Mouse (Mus musculus) Patski (cell line): ENCODE measurements around the gene Lrrc25. TPM values are rescaled to one million over a fixed set of nuclear protein-coding genes. Genes with fewer than 3 reads are reported as not detected.

Source experiments
- ATAC-seq: fragments of 100-300 bp; one replicate; pipeline ENCODE4 v1.8.0; 2021
- CTCF ChIA-PET: fragments of 350-600 bp; sonication (Branson Sonifier 250); formaldehyde crosslinking; loops from one replicate; lab custom pipeline; 2022; ENCODE audit warnings: inconsistent platforms; lab: Charles Lee
- POLR2A ChIA-PET: fragments of 350-600 bp; sonication (Branson Sonifier 250); formaldehyde crosslinking; loops from one replicate; lab custom pipeline; 2022; ENCODE audit warnings: antibody characterized with exemption, inconsistent platforms; lab: Charles Lee
- DNase-seq: peaks from one replicate; pipeline ENCODE4 v3.0.0-alpha.2; 2011; ENCODE audit warnings: low read depth, low spot score
- H3K27me3 ChIP-seq: fragments of 371-371 bp; one replicate; pipeline ENCODE4 v1.5.1; 2021
- CTCF ChIP-seq: fragments of 100-300 bp; IDR thresholded peaks from one replicate; pipeline ENCODE4 v1.5.1; 2021
- in situ Hi-C: fragments of 300-500 bp; cut with MboI; formaldehyde crosslinking; loops from 3 replicates; pipeline ENCODE4 v1.11.1; 2018; ENCODE audit warnings: low pct_unique_long_range_greater_than_20kb, mixed read lengths
- polyA plus RNA-seq: library from polyadenylated mRNA; unstranded; gene quantifications from one replicate; pipeline ENCODE4 v1.2.3, GENCODE M21; 2021

Lrrc25 gene
- polyA plus RNA-seq, 1 experiment from 2014 or later: 0.04 TPM

DNA sequence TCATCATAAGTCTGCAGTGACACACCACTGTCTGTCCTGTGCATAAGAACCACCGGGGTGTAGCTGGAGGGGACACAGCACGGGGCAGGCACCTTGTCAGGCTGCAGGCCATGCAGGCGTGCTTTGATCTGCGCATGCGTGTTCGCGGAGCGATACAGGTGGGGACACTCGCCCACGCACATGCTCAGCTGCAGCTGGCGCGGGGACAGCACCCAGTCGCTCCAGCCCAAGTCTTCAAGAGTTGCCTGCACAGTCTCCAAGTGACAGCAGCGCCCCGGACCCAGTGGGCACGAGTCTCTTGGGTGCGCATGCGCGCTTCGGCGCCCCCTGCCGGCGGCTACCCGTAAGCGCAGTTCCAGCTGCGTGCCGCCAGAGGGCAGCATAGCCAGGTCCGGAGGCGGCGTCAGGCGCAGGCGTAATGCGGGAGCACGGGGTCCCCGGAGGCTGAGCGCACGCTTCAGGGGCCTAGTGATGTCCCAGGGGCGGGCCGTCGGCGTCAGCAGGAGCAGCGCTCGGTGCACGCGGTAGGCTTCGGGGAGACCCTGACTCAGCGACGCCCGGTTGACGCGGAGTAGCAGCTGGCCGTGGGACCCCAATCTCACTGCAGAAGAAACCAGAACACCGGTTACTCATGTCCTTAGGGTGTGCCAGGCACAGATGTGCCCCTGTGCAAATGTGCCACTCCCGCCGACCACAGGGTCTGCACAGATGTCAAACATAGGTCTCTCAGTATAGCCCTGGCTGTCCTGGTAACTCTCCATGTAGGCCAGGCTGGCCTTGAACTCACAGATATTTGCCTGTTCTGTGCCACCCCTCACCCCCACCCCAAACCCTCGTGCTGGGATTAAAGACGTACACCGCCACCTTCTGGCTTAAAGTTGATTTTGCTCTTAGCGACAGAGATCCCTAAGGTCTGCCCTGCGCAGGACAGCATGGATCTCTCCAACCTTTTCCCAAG lies 13.9 kb downstream of the Lrrc25 start:
- TF ChIP-seq CTCF: no peak
- POLR2A ChIA-PET: interaction anchor here (0.8 to 11.4 kb wide), 11 partner anchors 11 to 72 kb away, joined by 3 to 118 read pairs (median 9); partner anchors contain the start of genes Lrrc25 and Ssbp4
- no peak for DNase-seq
- ATAC-seq: no peak
- no peaks in the 10 kb centered on the region for H3K27me3 ChIP-seq
- in situ Hi-C loops: no loop called here
- CTCF ChIA-PET: interaction anchor here (1.1 to 3.8 kb wide), 12 partner anchors 9 to 61 kb away, joined by 3 to 42 read pairs (median 6); partner anchors contain the start of genes Lrrc25 and Lsm4

DNA sequence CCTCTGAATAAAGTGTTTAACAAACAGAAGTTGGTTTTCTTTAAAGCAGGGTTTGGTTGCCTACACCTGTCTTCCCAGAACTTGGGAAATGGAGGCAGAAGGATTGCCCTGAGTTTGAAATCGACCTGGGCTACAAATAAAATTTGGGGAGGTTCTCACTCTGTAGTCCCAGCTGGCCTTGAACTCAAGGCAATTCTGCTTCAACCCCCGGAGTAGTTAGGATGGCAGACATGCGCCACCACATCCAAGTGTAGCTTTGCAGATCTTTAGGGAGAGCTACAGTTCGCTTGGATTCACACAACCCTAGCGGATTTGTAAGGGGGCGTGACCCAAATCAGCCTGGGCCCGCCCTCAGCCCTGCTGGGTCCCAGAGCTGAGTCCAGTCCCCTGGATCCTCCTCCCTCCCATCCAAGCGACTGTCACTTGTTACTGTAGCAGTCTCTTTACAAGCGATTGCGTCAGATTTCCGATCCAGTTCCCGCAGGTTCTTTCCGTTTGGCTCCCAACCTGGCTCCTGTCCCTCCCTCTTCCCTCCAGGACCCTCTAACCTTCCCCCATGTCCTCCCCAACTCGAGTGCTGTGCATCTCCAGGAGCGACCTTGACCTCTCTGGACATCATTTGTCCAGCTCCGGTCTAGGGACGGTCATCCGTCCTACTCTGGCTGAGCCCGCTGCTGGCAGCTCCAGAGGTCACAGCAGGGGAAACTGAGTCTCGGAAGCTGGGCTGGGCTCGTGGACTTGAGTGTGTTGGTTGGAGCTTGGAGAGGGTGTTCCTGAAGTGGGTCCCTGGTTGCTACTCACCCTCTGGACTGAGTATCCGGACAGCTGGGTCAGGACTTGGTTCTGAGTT lies 14.8 kb downstream of the Lrrc25 start:
- ATAC-seq (peak; percentile 38), DNase-seq (no peak)
- no peaks in the 10 kb centered on the region for H3K27me3 ChIP-seq
- ChIA-PET POLR2A (interaction anchor here (0.5 to 11.4 kb wide), 10 partner anchors 12 to 169 kb away, joined by 3 to 118 read pairs (median 8); partner anchors contain the start of genes Lrrc25, Pgpep1 and Ssbp4), CTCF (interaction anchor here (1.0 to 3.8 kb wide), 8 partner anchors 11 to 70 kb away, joined by 3 to 42 read pairs (median 6); partner anchors contain the start of gene Lsm4)
- no peak for TF ChIP-seq CTCF
- in situ Hi-C loops: no loop called here

DNA sequence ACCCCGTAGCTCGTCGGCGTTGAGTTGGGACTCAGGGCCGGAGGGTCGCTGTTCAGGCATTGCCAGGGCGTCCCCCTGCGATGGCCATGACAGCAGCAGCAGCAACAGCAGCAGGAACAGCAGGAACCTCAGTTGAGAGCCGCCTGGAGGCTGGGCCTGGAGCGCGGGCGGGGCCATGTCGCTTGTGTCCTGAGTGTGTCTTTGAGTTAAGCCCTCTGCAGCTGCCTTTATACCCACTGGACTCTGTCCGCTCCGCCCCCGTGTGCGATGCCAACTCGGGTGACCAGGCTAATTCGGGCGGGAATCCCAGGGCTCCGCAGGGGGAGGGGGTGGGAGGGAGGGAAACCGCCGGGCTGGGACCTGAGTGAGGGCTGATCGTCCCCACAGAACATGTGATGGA lies 15.5 kb downstream of the Lrrc25 start:
- in situ Hi-C loops: no loop called here
- no peaks in the 10 kb centered on the region for H3K27me3 ChIP-seq
- no peak for DNase-seq
- no peak for TF ChIP-seq CTCF
- no peak for ATAC-seq
- POLR2A ChIA-PET: interaction anchor here (0.5 to 11.4 kb wide), 9 partner anchors 12 to 169 kb away, joined by 3 to 118 read pairs (median 8); partner anchors contain the start of genes Lrrc25, Pgpep1 and Ssbp4
- CTCF ChIA-PET: interaction anchor here (0.7 to 3.8 kb wide), 4 partner anchors 10 to 652 kb away, joined by 3 to 42 read pairs (median 15); no protein-coding TSS in a partner anchor

DNA sequence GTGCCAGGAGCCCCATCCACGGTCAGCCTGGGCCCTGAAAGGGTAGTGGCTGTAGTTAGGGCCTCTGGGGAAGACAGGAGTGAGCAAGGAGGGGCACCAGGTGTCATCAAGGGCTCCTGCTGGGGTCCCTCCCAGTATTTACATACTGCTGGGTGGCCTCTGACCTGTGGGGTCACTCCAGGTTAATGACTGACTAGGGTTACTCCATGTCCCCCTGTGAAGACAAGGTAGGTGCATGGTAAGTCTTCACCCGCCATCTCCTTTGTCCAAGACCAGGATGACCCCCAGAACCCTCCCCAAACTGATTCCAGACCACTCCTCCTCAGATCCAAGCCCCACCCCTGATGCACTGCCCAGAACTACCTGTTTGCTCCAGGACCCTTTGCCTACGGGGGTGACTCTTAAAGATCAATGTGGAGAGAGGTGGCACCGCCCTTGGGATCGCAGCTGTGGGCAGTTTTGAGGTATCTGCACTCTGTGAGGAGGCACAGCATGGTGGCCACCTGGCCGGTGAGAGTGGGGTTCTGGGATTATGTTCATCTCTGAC lies 16.5 kb downstream of the Lrrc25 start, which contains the start of gene Gdf15:
Gene Gdf15, minus strand, starts transcription at position 111 of the 547 bp plus-strand sequence.
- no peaks in the 10 kb centered on the region for H3K27me3 ChIP-seq
- no peak for TF ChIP-seq CTCF
- ATAC-seq: no peak
- POLR2A ChIA-PET: interaction anchor here (11.4 kb wide), 1 partner anchor 17 kb away, joined by 118 read pairs; no protein-coding TSS in a partner anchor
- no peak for DNase-seq
- in situ Hi-C loops: no loop called here
- CTCF ChIA-PET: interaction anchor here (0.7 to 1.6 kb wide), 2 partner anchors 18 to 653 kb away, joined by 3 read pairs; no protein-coding TSS in a partner anchor

DNA sequence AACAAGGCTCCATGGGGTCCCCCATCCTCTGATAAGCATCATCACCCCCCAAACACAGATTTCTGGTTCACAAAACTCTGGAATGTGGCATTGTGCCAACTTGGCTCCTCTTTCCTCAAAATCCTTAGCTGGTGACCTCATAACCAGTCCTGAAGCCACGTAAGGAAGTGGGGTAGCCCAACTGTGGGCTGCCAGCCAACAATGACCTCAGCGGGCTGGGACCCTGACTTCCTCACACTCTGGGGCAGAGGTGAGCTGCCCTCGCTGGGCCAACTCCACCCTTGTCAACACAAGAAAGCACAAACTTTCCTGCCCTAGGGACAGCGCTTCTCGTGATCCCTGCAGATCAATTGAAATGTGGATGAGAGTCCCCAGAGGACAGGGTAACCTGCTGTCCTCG lies 18.1 kb downstream of the Lrrc25 start:
- ChIA-PET CTCF (interaction anchor here (1.5 to 1.7 kb wide), 3 partner anchors 18 to 39 kb away, joined by 3 to 7 read pairs (median 5); partner anchors contain the start of gene Lsm4), POLR2A (interaction anchor here (0.9 to 11.4 kb wide), 3 partner anchors 8 to 66 kb away, joined by 3 to 118 read pairs (median 5); no protein-coding TSS in a partner anchor)
- in situ Hi-C loops: no loop called here
- DNase-seq (peak; percentile 100), ATAC-seq (peak; percentile 63)
- H3K27me3 ChIP-seq: no peaks in the 10 kb centered on the region
- TF ChIP-seq CTCF: no peak

DNA sequence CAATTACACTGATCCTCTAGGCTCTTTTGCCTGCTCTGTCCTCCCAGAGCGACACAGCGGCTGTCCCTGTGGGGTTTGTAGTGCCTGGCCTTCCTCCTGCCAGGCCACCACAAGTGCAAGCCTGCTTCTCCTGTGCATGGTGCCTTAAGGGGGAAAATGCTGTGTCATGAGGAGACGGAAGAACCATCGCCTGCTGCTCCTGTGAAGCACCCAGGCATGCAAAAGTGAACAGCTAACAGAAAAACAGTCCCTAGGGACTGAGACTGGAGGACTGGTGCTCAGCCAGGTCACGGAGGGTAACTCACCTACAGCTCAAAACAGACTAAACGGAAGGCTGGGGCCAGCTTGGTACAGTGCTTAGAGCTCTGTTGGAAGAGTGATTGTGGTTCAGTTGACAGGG lies 19.6 kb downstream of the Lrrc25 start:
- no peak for TF ChIP-seq CTCF
- DNase-seq (no peak), ATAC-seq (no peak)
- POLR2A ChIA-PET: interaction anchor here (11.4 kb wide), 1 partner anchor 14 kb away, joined by 118 read pairs; no protein-coding TSS in a partner anchor
- CTCF ChIA-PET: interaction anchor here (1.0 to 3.3 kb wide), 5 partner anchors 11 to 60 kb away, joined by 3 to 12 read pairs (median 4); no protein-coding TSS in a partner anchor
- no peaks in the 10 kb centered on the region for H3K27me3 ChIP-seq
- in situ Hi-C loops: no loop called here

DNA sequence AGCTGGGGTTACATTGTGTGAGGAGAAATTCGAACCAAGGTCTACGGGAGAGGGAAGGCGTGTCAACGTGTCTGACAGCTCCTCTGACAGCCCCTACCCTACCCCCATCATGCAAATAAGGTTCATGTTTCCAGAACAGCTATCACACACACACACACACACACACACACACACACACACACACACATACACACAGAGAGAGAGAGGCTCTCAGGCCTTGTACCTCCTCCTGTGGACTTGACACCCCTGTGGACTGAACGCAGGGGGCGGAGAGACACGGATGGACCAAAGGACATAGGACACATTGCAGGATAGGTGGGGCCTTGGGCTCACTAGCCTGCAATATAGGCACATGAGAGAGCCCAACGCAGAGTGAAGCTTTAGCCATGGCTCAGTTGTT lies 20.9 kb downstream of the Lrrc25 start:
- in situ Hi-C loops: no loop called here
- CTCF ChIA-PET: interaction anchor here (1.0 to 3.3 kb wide), 3 partner anchors 11 to 59 kb away, joined by 3 to 12 read pairs (median 3); no protein-coding TSS in a partner anchor
- no peaks in the 10 kb centered on the region for H3K27me3 ChIP-seq
- DNase-seq (no peak), ATAC-seq (no peak)
- TF ChIP-seq CTCF: no peak
- POLR2A ChIA-PET: interaction anchor here (0.7 to 11.4 kb wide), 3 partner anchors 12 to 26 kb away, joined by 3 to 118 read pairs (median 3); partner anchors contain the start of gene Pgpep1

DNA sequence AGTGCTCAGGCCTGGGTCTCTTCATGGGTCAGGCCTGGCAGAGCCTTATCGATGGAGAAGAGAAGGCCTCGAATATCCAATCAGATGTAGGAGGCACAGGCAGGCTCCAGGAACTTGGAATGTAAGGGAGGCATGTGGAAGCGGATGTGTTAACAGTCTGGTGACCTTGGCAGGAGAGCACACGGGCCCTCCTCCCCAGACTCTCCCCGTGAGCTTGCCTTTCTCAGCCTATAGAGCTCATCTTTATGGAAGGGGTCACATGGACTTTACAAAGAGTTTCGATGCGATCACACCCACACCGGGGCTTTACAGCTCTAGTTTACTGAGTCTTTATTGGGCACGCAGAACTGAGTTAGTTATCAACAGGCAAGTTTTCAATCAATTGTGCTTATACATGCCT lies 22.8 kb downstream of the Lrrc25 start:
- in situ Hi-C loops: no loop called here
- ATAC-seq: no peak

DNA sequence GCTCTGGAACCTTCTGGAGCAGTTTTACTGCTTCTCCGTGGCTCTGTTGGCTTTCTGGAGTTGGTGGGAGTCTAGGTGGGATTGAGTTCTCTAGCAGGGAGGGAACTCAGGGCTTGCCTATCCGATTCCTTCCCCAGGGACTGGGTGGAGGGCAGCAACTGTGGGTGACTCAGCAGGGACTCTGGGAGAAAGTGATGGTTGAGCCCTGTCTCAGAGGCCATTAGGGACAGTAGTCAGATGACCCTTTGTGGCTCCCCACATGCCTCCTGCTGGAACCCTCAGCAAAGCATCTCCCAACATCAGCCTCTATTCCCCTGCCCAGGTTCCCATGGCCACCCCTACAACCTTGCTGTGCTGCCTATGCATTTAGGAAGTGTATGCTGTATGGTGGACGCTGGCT lies 27.1 kb downstream of the Lrrc25 start:
- CTCF ChIA-PET: interaction anchor here (1.2 to 4.9 kb wide), 4 partner anchors 8 to 16 kb away, joined by 4 to 27 read pairs (median 4); no protein-coding TSS in a partner anchor
- no peak for DNase-seq
- in situ Hi-C loops: no loop called here
- no peak for TF ChIP-seq CTCF
- no peak for ATAC-seq
- POLR2A ChIA-PET: interaction anchor here (1.5 to 2.5 kb wide), 2 partner anchors 9 to 13 kb away, joined by 5 to 15 read pairs; no protein-coding TSS in a partner anchor
- no peaks in the 10 kb centered on the region for H3K27me3 ChIP-seq

More for the DNA sequence above, 22.8 kb downstream of the Lrrc25 start:
- no peak for TF ChIP-seq CTCF
- ChIA-PET CTCF (interaction anchor here (0.7 to 1.4 kb wide), 4 partner anchors 8 to 12 kb away, joined by 3 to 4 read pairs (median 3); no protein-coding TSS in a partner anchor), POLR2A (interaction anchor here (1.8 kb wide), 1 partner anchor 11 kb away, joined by 5 read pairs; no protein-coding TSS in a partner anchor)
- no peaks in the 10 kb centered on the region for H3K27me3 ChIP-seq
- no peak for DNase-seq
